Mouse (Mus musculus) gastrocnemius, postnatal 4 days (tissue): ENCODE measurements around the gene Zswim1. TPM values are rescaled to one million over a fixed set of nuclear protein-coding genes. Genes with fewer than 3 reads are reported as not detected.
"Not testable (repeated sequence)": the region's sequence is repeated elsewhere in the genome, so short reads cannot be mapped to it uniquely, and the experiment has no call there.

Source experiments
- DNase-seq, 2 experiments: peaks; one replicate each; pipeline ENCODE4 v3.0.0; 2021 to 2022; ENCODE audit warnings: low spot score in 2 of 2, mixed read lengths in 2 of 2
- total RNA-seq, 2 experiments: library from RNA; stranded (reverse); gene quantifications; 2 replicates each; pipeline ENCODE4 v1.2.3; 2021

The Zswim1 gene
- total RNA-seq, 2 experiments from 2014 or later: 4.7 to 5.9 TPM

GRCm38 (mm10) chr2:164792400-164793190 is 29.9 kb upstream of the Zswim1 start:
- no peak for DNase-seq

DNA sequence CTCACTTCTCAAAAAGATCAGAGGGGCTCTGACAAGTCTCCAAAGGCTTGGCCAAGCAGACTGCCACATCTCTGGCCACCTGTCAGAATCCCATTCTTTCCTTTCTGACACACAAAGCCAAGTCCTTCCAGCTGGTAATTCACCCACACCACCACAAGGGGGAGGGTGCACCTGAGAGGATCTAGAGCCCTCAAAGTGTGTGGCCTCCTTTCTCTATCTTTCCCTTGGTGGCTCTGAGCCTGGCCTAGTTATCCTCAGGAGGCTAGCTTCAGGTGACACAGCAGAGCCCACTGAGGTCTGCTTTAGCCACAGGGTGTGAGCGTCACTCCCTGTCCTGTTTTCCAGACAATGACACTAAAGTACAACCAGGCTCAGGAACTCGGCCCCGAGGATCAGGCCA is 29.2 kb upstream of the Zswim1 start:
- no peak for DNase-seq

DNA sequence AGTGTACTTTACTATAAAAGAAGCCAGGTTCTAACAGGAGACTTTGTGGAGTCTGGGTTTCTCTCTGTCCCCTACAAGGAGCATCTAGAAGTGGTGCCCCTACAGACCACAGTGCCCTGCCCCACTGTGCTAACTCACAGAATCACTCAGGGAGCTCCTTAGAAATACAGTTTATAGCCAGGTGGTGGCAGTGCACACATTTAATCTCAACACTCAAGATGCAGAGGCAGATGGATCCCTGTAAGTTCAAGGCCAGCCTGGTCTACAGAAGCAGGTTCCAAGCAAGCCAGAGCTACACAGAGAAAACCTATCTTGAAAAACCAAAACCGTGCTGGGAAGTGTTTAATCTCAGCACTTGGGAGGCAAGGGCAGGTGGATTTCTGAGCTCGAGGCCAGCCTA is 28.7 kb upstream of the Zswim1 start:
- DNase-seq: no peak

- DNase-seq: peak; percentile 63 to 85
These were observed 28.2 kb upstream of the Zswim1 start for GRCm38 (mm10) chr2:164794293-164794692.

- no peak for DNase-seq
These were observed 26.6 kb upstream of the Zswim1 start for GRCm38 (mm10) chr2:164795868-164796267.

DNA sequence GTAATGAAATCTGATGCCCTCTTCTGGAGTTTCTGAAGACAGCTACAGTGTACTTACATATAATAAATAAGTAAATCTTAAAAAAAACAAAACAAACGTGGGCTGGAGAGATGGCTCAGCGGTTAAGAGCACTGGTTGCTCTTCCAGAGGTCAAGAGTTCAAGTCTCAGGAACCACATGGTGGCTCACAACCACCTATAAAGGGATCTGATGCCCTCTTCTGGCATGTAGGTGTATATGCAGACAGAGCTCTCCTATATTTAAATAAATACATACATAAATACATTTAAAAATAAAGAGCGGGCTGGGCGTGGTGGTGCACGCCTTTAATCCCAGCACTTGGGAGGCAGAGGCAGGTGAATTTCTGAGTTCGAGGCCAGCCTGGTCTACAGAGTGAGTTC is 23.9 kb upstream of the Zswim1 start:
- not testable (repeated sequence) for DNase-seq

DNA sequence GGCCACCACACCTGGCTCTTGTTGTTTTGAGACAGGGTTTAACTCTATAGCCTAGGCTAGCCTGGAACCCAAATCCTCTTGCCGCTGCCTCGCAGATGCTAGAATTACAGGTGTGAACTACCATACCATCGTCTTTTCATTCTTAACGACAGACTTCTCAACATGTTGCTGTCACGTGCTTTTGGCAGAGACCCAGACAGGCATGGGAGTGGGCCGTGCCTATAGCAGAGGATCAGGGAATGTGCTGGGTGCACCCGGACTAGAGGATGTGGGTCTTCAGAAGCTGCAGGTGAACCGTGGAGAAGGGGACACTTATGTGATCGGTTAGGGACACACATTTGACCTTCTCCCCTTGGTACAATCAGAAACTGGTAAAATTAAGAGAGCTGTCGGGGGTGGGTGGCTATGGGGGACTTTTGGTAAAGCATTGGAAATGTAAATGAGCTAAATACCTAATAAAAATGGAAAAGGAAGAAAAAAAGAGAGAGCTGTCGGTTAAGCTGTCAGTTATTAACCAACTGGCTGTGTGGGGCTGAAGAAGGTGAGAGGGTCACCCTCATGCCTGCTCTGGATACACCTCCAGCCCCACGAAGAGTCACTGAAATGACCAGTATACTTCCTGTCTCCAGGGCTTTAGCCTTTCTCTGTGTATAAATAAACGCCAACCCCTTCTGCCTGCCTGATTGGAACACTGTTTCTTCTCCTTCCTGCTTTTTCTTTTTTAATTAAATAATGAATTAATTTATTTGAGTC is 22.1 kb upstream of the Zswim1 start:
- DNase-seq: no peak

DNA sequence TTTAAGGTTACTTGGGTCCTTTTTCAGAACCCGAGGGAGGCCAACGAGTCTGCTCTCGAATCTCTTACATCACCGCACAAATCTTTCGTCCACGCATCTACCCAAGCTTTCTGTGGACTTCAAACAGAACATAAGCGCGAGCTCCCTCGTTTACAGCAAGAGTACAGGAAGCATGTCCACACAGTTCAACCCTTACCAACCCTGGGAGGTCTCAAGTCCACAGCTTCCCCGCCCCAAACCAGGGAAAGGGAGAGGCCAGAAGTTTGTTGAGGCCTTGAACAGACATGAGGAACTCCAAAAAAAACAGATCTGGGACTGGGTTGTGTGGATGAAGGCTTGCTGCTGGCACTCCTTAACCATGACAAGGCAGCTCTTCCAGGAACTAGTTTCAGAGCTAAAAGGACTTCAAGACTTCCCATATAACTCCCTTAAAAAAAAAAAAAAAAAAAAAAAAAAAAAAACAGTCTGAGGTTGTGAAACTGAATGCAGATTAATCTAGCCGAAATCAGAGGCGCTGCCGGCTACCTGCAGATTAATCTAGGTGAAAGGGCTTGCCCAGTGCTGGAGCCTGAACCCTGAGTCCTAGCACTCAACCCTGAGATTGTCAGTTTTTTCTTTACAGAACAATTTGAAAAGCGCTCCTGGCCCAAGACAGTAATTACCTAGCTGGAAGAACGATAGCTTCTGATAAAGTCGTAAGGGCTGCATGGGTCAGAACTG is 19.1 kb upstream of the Zswim1 start:
- DNase-seq: no peak

DNA sequence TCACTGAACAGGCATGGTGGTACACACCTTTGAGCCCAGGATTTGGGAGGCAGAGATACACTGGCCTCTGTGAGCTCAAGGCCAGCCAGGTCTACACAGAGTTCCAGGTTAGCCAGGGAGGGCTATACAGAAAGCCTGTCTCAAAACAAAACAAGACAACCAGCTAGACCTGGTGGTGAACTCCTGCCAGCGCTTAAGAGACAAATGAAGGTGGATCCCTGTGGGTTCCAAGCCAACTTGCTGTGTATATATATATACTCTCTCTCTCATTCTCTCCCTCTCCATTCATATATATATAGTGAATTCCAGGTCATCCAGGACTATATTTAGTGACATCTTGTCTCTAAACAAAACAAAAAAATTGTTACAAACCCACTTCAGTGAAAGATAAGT is 18.6 kb upstream of the Zswim1 start:
- DNase-seq: no peak

GRCm38 (mm10) chr2:164804533-164805331 is 17.8 kb upstream of the Zswim1 start, which contains the start of the genes Acot8 and Zswim3:
Gene Acot8, minus strand, starts transcription at chr2:164804882.
Gene Zswim3, plus strand, starts transcription at chr2:164805098.
- DNase-seq: peak; percentile 85 to 96

GRCm38 (mm10) chr2:164805332-164805718 is 17.2 kb upstream of the Zswim1 start:
- DNase-seq: no peak

DNA sequence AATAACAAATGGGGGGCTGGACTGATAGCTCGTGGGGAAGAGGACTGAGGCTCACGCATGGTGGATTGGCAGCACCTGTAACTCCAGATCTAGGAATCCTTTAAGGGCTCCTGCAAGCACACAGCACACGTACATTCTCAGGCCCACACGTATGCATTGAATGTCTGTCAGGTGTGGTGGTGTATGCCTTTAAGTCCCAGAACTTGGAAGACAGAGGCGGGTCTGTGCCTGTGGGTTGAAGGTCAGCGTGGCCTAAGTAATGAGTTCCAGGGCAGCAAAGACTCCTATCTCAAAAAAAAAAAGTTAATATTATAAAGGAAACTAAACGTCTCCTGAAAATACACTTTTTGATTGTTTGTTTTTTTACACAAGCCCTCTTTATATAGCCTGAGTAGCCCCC is 15.9 kb upstream of the Zswim1 start:
- DNase-seq: no peak

- DNase-seq: no peak
These were observed 8.9 kb upstream of the Zswim1 start for GRCm38 (mm10) chr2:164813557-164813956.

- no peak for DNase-seq
These were observed 7.1 kb upstream of the Zswim1 start for GRCm38 (mm10) chr2:164815348-164815747.

- DNase-seq: no peak
These were observed 6.7 kb upstream of the Zswim1 start for GRCm38 (mm10) chr2:164815821-164816220.

DNA sequence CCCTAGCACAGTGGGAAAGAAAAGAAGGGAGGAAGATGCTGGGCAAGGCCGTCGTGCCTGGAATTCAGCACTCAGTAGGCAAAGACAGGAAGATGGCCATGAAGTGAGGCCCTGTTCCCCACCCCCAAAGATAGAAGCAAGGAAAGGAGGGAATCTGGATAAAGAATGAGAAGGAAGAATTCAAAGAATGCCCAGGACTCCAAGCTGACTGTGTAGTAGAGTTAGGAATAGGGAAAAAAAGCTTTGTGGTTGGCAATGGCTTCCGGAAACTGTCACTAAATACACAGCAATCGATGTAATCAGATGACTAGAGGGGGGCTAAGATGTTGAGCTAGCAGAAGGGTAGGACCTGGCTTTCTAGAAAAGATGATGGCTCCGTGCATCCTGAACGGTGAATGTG is 5.3 kb upstream of the Zswim1 start:
- no peak for DNase-seq

DNA sequence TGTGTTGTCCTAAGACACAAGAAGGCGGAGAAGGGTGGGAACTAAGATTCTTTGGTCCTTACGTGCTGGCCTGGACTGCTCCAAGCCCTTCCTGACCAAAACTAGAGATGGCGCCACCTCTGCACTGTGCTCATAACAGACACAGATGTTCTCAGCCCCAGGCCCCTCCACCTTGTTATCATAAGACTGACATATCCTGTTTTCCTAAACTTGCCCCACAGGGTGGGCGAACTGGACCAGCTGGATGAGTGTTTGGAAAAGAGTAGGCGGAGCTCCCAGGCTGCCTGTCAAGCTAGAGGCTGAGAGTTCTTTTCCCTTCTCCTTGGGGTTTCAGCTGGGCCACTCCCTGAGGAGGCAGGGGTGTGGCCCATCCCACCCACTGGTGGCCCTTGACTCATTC is 4.8 kb upstream of the Zswim1 start:
- DNase-seq: no peak

DNA sequence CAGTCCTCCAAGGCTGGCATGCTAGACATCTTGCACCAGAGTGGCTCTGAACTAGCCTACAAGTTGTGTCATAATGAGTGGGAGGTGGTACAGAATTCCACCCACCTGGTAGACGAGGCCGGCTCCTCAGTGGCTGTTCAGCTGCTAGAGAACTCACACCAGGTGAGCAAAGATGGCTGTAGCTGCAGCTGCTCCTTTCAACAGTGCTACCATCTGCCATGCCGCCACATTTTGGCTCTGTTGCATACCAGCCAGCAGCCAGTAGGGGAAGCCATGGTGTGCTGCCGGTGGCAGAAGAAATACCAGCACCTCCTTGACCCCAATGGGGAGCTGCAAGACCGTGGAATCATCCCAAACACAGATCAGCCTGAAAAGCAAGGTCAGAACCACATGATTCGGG is 1.4 kb upstream of the Zswim1 start:
- no peak for DNase-seq

GRCm38 (mm10) chr2:164823181-164823585 is 697 bp downstream of the Zswim1 start:
- DNase-seq: no peak

DNA sequence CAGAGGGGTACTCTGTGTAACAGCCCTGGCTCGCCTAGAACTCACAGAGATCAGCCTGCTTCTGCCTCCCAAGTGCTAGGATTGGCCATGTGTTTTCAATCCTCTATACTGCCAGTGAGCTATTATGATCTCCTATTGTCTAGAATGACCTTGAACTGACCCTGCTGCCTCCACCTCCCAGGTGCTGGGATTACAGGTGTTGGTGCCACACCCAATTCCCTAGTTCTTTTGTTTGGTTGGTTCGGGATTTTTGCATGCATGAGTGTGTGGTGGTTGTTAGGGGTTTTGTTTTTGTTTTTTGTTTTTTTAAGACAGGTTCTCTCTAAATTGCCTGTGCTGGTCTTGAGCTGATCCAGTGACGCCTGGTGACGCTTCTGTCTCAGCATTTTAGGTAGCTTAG is 1.5 kb downstream of the Zswim1 start:
- DNase-seq: no peak

GRCm38 (mm10) chr2:164825521-164825920 is 3.0 kb downstream of the Zswim1 start:
- DNase-seq: no peak
